Mouse (Mus musculus): ENCODE data around the gene Pym1.

DNA sequence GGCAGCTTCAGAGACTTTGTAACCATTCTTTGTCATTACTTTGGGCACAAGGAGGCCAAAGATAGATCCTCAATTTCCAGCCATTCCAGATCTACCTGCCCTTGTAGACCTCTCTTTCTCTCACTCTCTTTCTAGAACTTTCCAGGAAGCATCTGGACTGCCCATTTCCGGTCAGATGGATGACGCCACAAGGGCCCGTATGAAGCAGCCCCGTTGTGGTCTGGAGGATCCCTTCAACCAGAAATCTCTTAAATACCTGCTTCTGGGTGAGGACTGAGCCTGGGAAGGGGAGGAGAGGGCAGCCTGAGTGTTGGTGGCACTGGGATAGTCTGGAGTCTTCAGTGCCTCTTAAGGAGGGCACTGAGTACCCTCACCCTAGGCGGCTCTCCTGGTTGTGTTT is 46.7 kb downstream of the Pym1 start:
- TF ChIP-seq ETS1 (conservative IDR thresholded peaks at IDR 0.05; ENCODE audit: low read depth, low read length) (no peak), POLR2A (IDR thresholded peaks at IDR 0.05; ENCODE audit: low read depth, low read length) (no peak)
